Mouse (Mus musculus): ENCODE measurements around the gene Masp1. TPM values are rescaled to one million over a fixed set of nuclear protein-coding genes. Genes with fewer than 3 reads are reported as not detected.

The Masp1 gene
- total RNA-seq, 1 experiment: 2.8 TPM

GRCm38 (mm10) chr16:23471551-23471950, 49.1 kb downstream of the Masp1 start:
- no peak overlapping the region for H3K4me3 ChIP-seq (ENCODE audit: insufficient read depth in 1 of 2, low read depth in 1 of 2, low read length in 2 of 2, poor library complexity in 1 of 2, severe bottlenecking in 1 of 2)
- H3K9ac ChIP-seq (ENCODE audit: insufficient read depth, low read depth, low read length, poor library complexity, severe bottlenecking): no peak overlapping the region
- no peak for TF ChIP-seq MAFK (IDR thresholded peaks at IDR 0.05; ENCODE audit: insufficient read depth, low read depth, low read length)
- no peaks in the 10 kb centered on the region for H3K4me1 ChIP-seq (ENCODE audit: control insufficient read depth in 2 of 2, insufficient read depth in 2 of 2, low read length in 2 of 2, poor library complexity in 1 of 2)
- H3K27ac ChIP-seq (ENCODE audit: insufficient read depth, low read depth, low read length, poor library complexity, severe bottlenecking): no peak overlapping the region
- H3K36me3 ChIP-seq (ENCODE audit: control insufficient read depth, insufficient read depth, low read length, poor library complexity, severe bottlenecking): no peaks in the 10 kb centered on the region
- in situ Hi-C loops (cut with MboI; ENCODE audit: low sequenced_read_pairs in 2 of 2, unreplicated experiment in 2 of 2): loop anchor here in 1 of 2 experiments (25.0 kb wide), 1 partner anchor 166 kb away; no protein-coding TSS in a partner anchor
- no peaks in the 10 kb centered on the region for H3K9me3 ChIP-seq (ENCODE audit: control insufficient read depth, insufficient read depth, low read depth, low read length)
- no peak for DNase-seq (ENCODE audit: low read depth, low spot score)

DNA sequence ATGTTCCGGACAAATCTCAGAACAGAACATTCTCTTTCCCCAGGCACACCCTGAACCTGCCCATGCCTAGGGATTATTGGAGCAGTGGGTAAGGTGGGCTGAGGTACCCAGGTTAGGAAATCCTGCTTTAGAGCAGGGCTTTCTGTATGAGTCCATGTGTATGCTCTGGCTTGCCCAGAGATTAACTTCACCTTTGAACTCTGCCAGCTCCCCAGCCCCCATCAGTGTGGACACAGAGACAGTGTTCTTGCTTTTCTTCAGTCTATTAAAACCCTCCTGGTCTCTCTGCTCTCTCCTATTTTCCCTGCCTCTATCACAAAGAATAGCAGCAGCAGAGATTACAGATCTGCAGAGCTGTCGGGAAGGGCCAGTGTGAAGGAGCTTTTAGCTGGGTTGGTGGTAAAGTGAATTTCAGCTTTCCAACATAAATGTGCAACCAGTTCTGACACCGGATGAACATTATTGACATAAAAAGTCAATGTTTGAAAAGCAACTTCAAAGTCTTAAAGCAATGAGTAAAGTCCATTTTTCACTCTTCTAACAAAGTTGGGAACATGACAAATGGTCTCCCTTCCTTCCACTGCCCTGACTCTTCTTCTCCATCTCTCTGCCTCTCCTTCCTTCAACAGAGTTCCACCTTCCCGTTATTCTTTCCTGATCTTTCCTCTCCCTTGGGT, 56.8 kb downstream of the Masp1 start:
- Histone ChIP-seq H3K36me3 (ENCODE audit: control insufficient read depth, insufficient read depth, low read length, poor library complexity, severe bottlenecking) (no peaks in the 10 kb centered on the region), H3K27ac (ENCODE audit: insufficient read depth, low read depth, low read length, poor library complexity, severe bottlenecking) (no peak overlapping the region), H3K9me3 (ENCODE audit: control insufficient read depth, insufficient read depth, low read depth, low read length) (no peaks in the 10 kb centered on the region), H3K4me1 (ENCODE audit: control insufficient read depth in 2 of 2, insufficient read depth in 2 of 2, low read length in 2 of 2, poor library complexity in 1 of 2) (no peaks in the 10 kb centered on the region; a peak in 1 of 4 replicates), H3K9ac (ENCODE audit: insufficient read depth, low read depth, low read length, poor library complexity, severe bottlenecking) (no peak overlapping the region), H3K4me3 (ENCODE audit: insufficient read depth in 1 of 2, low read depth in 1 of 2, low read length in 2 of 2, poor library complexity in 1 of 2, severe bottlenecking in 1 of 2) (no peak overlapping the region)
- DNase-seq (ENCODE audit: low read depth, low spot score): no peak
- in situ Hi-C loops (cut with MboI; ENCODE audit: low sequenced_read_pairs in 2 of 2, unreplicated experiment in 2 of 2): loop anchor here in 1 of 2 experiments (25.0 kb wide), 1 partner anchor 173 kb away; no protein-coding TSS in a partner anchor
- TF ChIP-seq MAFK (IDR thresholded peaks at IDR 0.05; ENCODE audit: insufficient read depth, low read depth, low read length) (no peak), ZC3H11A (IDR thresholded peaks at IDR 0.05; ENCODE audit: borderline replicate concordance, low read depth, low read length) (no peak), ZNF384 (IDR thresholded peaks at IDR 0.05; ENCODE audit: low read depth, low read length) (no peak), HCFC1 (IDR thresholded peaks at IDR 0.05; ENCODE audit: borderline replicate concordance, insufficient read depth, low read length) (no peak), CHD2 (IDR thresholded peaks at IDR 0.05; ENCODE audit: low read depth, low read length) (no peak)

DNA sequence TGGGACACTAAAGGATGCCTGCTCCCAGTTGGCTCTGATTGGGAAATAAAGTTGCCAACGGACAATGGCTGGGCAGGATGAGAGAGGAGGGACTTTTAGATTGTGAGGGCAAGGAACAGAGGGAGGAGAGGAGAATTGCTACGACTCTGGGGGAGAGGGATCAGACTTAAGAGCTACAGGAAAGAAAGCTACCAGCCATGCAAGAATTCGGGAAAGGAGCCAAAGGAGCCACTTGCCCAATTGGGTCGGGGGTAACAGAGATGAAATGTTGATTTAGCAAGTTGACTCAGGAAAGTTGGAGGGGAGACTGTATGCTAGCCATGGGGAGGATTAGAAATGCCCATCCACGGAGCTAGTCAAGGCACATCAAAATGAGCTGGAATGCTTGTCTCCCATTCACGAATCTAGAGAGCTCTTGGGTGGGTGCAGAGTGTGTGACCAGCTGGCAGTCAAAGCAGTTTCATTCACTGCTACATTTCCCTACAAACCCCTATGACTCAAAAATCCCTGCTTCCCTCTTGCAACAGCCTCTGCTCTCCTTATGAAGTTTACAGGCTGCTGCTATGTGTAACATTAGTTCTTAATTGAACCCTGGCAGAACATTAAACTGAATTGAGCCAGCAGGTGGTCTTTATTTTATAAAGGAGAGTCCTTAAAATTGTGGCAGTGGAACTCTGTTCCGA, 61.6 kb downstream of the Masp1 start:
- DNase-seq (ENCODE audit: low read depth, low spot score): no peak
- Histone ChIP-seq H3K36me3 (ENCODE audit: control insufficient read depth, insufficient read depth, low read length, poor library complexity, severe bottlenecking) (no peaks in the 10 kb centered on the region), H3K9ac (ENCODE audit: insufficient read depth, low read depth, low read length, poor library complexity, severe bottlenecking) (no peak overlapping the region), H3K4me1 (ENCODE audit: control insufficient read depth in 2 of 2, insufficient read depth in 2 of 2, low read length in 2 of 2, poor library complexity in 1 of 2) (no peaks in the 10 kb centered on the region; a peak in 1 of 4 replicates), H3K9me3 (ENCODE audit: control insufficient read depth, insufficient read depth, low read depth, low read length) (no peaks in the 10 kb centered on the region), H3K4me3 (ENCODE audit: insufficient read depth in 1 of 2, low read depth in 1 of 2, low read length in 2 of 2, poor library complexity in 1 of 2, severe bottlenecking in 1 of 2) (no peak overlapping the region), H3K27ac (ENCODE audit: insufficient read depth, low read depth, low read length, poor library complexity, severe bottlenecking) (no peak overlapping the region)
- no peak for TF ChIP-seq CHD2 (IDR thresholded peaks at IDR 0.05; ENCODE audit: low read depth, low read length)
- no peak for TF ChIP-seq ZNF384 (IDR thresholded peaks at IDR 0.05; ENCODE audit: low read depth, low read length)
- no peak for TF ChIP-seq MAFK (IDR thresholded peaks at IDR 0.05; ENCODE audit: insufficient read depth, low read depth, low read length)
- TF ChIP-seq HCFC1 (IDR thresholded peaks at IDR 0.05; ENCODE audit: borderline replicate concordance, insufficient read depth, low read length): no peak
- no peak for TF ChIP-seq ZC3H11A (IDR thresholded peaks at IDR 0.05; ENCODE audit: borderline replicate concordance, low read depth, low read length)
- in situ Hi-C loops (cut with MboI; ENCODE audit: low sequenced_read_pairs in 2 of 2, unreplicated experiment in 2 of 2): loop anchor here (10.0 to 25.0 kb wide), 3 partner anchors 178 to 496 kb away; partner anchors contain the start of gene Sst (in 1 of the 2)

DNA sequence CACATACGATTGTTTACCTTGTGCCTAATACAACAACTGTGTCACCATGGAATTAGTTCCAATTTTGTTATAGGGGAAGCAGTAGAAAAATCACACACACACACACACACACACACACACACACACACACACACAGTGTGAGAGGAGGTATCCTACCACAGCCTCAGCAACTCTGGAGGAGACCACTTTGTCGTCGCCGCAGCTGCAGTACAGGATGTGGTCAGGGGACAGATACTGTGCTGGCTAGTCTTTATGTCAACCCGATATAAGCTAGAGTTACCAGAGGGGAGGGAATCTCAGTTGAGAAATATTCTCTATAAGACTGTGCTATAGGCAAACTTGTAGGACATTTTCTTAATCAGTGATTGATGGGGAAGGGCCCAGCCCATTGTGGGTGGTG, 63.3 kb downstream of the Masp1 start:
- Histone ChIP-seq H3K4me3 (ENCODE audit: insufficient read depth in 1 of 2, low read depth in 1 of 2, low read length in 2 of 2, poor library complexity in 1 of 2, severe bottlenecking in 1 of 2) (no peak overlapping the region), H3K9me3 (ENCODE audit: control insufficient read depth, insufficient read depth, low read depth, low read length) (no peaks in the 10 kb centered on the region), H3K36me3 (ENCODE audit: control insufficient read depth, insufficient read depth, low read length, poor library complexity, severe bottlenecking) (no peaks in the 10 kb centered on the region), H3K9ac (ENCODE audit: insufficient read depth, low read depth, low read length, poor library complexity, severe bottlenecking) (no peak overlapping the region), H3K27ac (ENCODE audit: insufficient read depth, low read depth, low read length, poor library complexity, severe bottlenecking) (no peak overlapping the region), H3K4me1 (ENCODE audit: control insufficient read depth in 2 of 2, insufficient read depth in 2 of 2, low read length in 2 of 2, poor library complexity in 1 of 2) (no peaks in the 10 kb centered on the region; a peak in 1 of 4 replicates)
- no peak for DNase-seq (ENCODE audit: low read depth, low spot score)
- TF ChIP-seq HCFC1 (IDR thresholded peaks at IDR 0.05; ENCODE audit: borderline replicate concordance, insufficient read depth, low read length): no peak
- TF ChIP-seq ZC3H11A (IDR thresholded peaks at IDR 0.05; ENCODE audit: borderline replicate concordance, low read depth, low read length): no peak
- no peak for TF ChIP-seq CHD2 (IDR thresholded peaks at IDR 0.05; ENCODE audit: low read depth, low read length)
- TF ChIP-seq MAFK (IDR thresholded peaks at IDR 0.05; ENCODE audit: insufficient read depth, low read depth, low read length): no peak
- in situ Hi-C loops (cut with MboI; ENCODE audit: low sequenced_read_pairs in 2 of 2, unreplicated experiment in 2 of 2): loop anchor here (10.0 to 25.0 kb wide), 3 partner anchors 180 to 497 kb away; partner anchors contain the start of gene Sst (in 1 of the 2)
